Mouse (Mus musculus): ENCODE data around the gene Rasal3.

Gene Rasal3

GRCm38 (mm10) chr17:32403417-32403816 is at the start of gene Rasal3:
Rasal3 (minus strand) TSS chr17:32403583.
- no peak for DNase-seq (ENCODE audit: low read depth)

DNA sequence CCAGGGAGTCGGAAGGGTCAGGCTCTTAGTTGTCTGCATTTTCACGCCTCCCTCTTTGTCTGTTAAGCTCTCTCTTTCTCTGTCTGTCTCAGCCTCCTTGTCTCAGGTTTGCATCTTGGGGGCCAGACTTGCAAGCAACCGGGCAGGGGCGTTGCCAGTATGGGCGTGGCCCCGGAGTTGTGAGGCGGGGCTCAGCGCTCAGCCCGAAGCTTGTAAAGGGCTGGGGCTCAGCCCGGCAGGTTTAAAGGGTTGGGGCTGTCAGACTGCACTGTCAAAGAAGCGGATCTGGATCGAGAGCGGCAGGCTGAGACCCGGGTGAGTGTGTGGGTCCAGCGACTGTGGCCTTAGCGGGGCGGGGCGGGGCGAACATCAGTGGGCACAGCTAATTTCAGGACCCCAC is 49.1 kb upstream of the Rasal3 start, which contains the start of gene Cyp4f39:
Gene Cyp4f39, plus strand, starts transcription at position 242 of the 400 bp plus-strand sequence.
- peak; percentile 29 for DNase-seq (ENCODE audit: low read depth)

- no peak for DNase-seq (ENCODE audit: low read depth)
Measured at GRCm38 (mm10) chr17:32450844-32451537, 47.6 kb upstream of the Rasal3 start.

GRCm38 (mm10) chr17:32449042-32449441 is 45.7 kb upstream of the Rasal3 start:
- no peak for DNase-seq (ENCODE audit: low read depth)

GRCm38 (mm10) chr17:32447195-32447594 is 43.8 kb upstream of the Rasal3 start:
- DNase-seq (ENCODE audit: low read depth): no peak

- DNase-seq (ENCODE audit: low read depth): no peak
Measured at GRCm38 (mm10) chr17:32445016-32445415, 41.6 kb upstream of the Rasal3 start.

- no peak for DNase-seq (ENCODE audit: low read depth)
Measured at GRCm38 (mm10) chr17:32443245-32443644, 39.9 kb upstream of the Rasal3 start.

DNA sequence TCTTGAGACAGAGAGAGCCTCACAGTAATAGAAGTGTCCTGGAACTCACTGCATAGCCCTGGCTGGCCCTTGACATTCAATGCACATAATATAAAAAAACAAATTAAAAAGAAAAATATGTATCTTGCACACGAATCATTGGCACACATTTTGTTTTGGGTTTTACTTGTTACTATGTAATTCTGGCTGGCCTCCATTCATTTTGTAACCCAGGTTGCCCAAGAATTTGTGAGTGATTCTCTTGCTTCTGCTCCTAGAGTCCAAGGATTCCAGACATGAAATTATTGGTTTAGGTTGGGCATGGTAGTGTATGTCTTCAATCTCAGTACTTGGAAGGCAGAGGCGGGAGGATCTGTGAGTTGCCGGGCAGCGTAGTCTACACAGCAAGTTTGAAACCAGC is 33.7 kb upstream of the Rasal3 start:
- DNase-seq (ENCODE audit: low read depth): no peak

DNA sequence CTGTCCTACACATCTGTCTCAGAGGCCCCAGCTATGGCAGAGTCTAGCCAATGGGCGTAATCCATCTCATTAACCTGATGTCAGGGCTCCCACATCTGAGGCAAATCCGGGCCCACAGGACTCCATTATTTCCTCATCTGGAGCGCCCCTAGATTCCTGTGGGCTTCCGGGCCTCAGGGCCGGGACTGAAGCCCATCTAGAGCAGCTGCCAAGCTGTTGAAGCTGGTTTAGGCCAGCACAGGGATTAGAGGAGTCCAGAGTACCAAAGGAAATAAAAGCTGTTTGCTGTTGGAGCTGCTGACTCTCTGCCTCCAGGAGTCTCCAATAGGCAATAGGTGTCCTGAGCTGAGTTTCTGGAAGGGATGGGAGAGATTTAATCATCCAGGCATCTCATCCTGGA is 31.8 kb upstream of the Rasal3 start:
- DNase-seq (ENCODE audit: low read depth): no peak

GRCm38 (mm10) chr17:32434324-32434723 is 30.9 kb upstream of the Rasal3 start:
- no peak for DNase-seq (ENCODE audit: low read depth)

- DNase-seq (ENCODE audit: low read depth): peak; percentile 26
Measured at GRCm38 (mm10) chr17:32431972-32432371, 28.6 kb upstream of the Rasal3 start.

GRCm38 (mm10) chr17:32426610-32427009 is 23.2 kb upstream of the Rasal3 start:
- no peak for DNase-seq (ENCODE audit: low read depth)

GRCm38 (mm10) chr17:32424034-32424433 is 20.7 kb upstream of the Rasal3 start, which contains the start of gene Pglyrp2:
Pglyrp2 (minus strand) TSS chr17:32424167.
- no peak for DNase-seq (ENCODE audit: low read depth)

GRCm38 (mm10) chr17:32420781-32421180 is 17.4 kb upstream of the Rasal3 start:
- no peak for DNase-seq (ENCODE audit: low read depth)

- DNase-seq (ENCODE audit: low read depth): no peak
Measured at GRCm38 (mm10) chr17:32419989-32420388, 16.6 kb upstream of the Rasal3 start.

DNA sequence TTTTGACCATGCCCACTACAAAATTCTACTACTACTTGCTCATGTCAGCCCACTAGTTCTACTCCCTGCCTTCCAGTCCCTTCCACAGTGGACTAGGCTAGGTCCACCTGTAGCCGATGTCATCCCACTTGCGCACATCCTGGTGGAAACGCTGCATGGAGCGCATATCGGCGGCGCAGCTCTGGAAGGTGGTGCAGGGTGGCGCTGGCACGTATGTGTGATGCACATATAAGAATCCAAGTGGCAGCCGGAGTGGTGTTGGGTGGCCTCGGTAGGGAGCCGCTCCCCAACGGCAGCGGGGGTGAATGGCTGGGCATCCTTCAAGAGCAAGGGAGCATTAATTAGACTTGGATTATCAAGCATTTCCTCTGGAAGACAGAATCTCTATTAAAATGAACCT is 13.4 kb upstream of the Rasal3 start:
- DNase-seq (ENCODE audit: low read depth): no peak

- no peak for DNase-seq (ENCODE audit: low read depth)
Measured at GRCm38 (mm10) chr17:32415417-32416020, 12.1 kb upstream of the Rasal3 start.

DNA sequence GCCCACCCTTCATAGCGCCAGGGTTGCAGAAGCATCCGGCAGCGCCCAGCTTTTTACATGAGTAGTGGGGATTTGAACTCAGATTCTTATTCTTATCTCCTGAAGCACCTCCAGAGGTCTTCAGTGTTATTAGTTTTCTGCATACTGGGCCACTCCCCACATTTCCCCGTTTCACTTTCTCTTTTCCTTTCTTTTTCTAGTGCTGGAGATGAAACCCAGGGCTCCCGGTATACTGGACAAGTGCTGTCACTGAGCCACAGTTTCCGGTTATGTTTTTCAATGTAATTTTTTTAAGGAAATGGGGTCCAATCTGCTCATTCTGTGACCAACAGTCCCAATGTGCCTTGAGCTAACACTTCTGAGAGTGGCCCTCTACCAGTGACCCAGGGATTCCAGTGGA is 8.5 kb upstream of the Rasal3 start:
- no peak for DNase-seq (ENCODE audit: low read depth)

DNA sequence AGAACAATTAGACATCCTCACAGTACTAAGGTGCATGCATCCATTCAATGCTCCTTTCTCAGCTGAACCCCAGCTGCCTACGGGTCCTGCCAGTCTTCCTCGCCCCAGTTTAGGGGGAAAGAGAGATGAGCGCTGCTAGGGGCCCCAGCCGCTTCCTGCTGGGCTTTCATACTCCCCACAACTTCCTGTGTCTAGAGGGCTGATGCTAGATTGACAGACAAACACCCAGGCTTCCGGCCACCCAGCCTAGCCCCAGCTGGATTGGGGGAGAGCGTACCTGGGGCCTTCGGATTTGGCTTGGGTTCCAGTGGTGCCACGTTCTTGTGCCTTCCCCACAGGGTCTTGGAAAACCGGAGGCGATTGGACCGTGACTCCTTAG is 615 bp downstream of the Rasal3 start:
- no peak for DNase-seq (ENCODE audit: low read depth)

GRCm38 (mm10) chr17:32402011-32402778 is 1.2 kb downstream of the Rasal3 start:
- no peak for DNase-seq (ENCODE audit: low read depth)

DNA sequence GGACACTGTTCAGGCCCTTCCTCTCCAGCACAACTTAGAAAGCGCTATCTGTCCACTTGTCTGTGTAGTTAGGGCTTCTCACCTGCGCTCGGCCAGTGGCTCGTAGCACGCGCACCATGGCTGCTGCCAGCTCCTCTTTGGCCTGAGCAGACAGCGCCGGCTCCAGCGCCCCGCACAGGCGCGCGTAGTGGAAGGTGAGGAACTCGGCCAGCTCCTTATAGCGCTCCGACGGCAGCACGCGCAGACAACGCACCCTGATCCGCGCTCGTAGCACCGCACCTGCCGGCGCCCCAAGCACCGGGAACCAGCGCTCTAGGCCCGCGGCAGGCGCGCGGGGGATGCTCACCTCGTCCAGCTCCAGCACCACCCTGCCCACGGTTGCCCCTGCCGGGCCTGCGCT is 7.1 kb downstream of the Rasal3 start:
- no peak for DNase-seq (ENCODE audit: low read depth)

- no peak for DNase-seq (ENCODE audit: low read depth)
Measured at GRCm38 (mm10) chr17:32393944-32394343, 9.4 kb downstream of the Rasal3 start.

DNA sequence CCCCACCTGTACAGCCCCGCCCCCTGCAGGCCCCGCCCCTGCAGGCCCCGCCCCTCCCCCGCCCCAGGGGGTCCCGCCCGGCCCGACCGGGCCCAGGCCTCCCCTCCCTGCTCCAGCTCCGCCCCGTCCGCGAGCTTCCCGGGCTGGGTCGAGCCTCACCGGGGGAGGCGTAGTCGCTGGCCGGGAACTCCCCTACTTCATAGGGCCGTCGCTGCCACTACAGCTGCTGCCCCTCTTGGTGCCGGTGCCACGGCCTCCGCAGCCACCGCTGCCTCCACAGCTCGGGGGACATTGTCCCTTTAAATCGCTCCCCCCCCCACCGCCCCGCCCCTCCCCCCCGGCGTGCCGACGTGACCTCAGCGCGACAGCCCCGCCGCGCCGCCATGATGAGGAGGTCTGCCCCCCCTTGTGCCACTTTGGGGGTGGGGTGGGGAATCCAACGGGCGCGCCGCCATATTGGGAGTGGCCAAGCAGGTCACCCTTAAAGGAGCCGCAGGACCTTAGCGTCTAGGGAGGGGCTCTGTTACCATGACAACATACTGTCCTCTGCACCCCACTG is 14.2 kb downstream of the Rasal3 start, which contains the start of gene Wiz:
Gene Wiz, minus strand, starts transcription at position 339 of the 559 bp plus-strand sequence.
- DNase-seq (ENCODE audit: low read depth): peak; percentile 77
